Mouse (Mus musculus): ENCODE data around the gene Cyp2w1. TPM values are rescaled to one million over a fixed set of nuclear protein-coding genes. Genes with fewer than 3 reads are reported as not detected.

The Cyp2w1 gene
- polyA plus RNA-seq (2012; fragmentation: generic; extraction: Trizol): not detected

DNA sequence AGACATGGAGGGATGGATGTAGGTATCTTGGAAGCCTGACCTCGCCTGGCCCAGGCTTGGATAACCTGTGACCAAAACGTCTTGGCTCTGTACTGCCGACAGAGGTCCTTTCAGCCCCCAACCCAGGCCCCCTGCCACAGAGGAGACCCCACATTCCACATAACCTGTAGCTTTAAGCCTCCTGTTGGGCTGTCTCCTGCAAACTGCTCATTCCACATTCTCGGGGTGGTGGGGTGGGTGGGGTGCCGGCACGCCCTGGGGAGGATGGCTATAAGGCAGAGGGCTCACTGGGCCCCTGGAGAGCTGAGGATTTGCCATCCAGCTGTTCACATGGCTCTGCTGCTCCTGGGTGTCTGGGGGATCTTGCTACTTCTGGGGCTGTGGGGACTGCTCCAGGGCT, at the start of gene Cyp2w1:
Gene Cyp2w1 (plus strand): TSS at position 301 of the 400 bp plus-strand sequence.
- Histone ChIP-seq H3K27me3 (ENCODE audit: control insufficient read depth, insufficient read depth, insufficient read length) (peaks cover 30% of the 10 kb centered on the region), H3K79me2 (ENCODE audit: control insufficient read depth, insufficient read depth) (no peaks in the 10 kb centered on the region), H3ac (ENCODE audit: control insufficient read depth, insufficient read length) (no peak within 1 kb of the TSS), H3K4me2 (ENCODE audit: low read depth) (no peak within 1 kb of the TSS), H3K4me3 (no peak within 1 kb of the TSS), H3K36me3 (ENCODE audit: control insufficient read depth, insufficient read depth) (no peaks in the 10 kb centered on the region)
- TF ChIP-seq TCF12 (IDR thresholded peaks at IDR 0.05; ENCODE audit: insufficient read depth, poor library complexity, severe bottlenecking) (no peak), SRF (IDR thresholded peaks at IDR 0.05; ENCODE audit: control insufficient read depth, insufficient read length, low read depth) (no peak), REST (IDR thresholded peaks at IDR 0.05; ENCODE audit: insufficient read depth, insufficient read length) (no peak), MYOG (IDR thresholded peaks at IDR 0.05; ENCODE audit: control insufficient read depth in 1 of 3, insufficient read depth in 1 of 3, insufficient read length in 2 of 3, low read depth in 2 of 3) (no peak), CEBPB (IDR thresholded peaks at IDR 0.05; ENCODE audit: insufficient read depth, poor library complexity, severe bottlenecking) (no peak), E2F4 (IDR thresholded peaks at IDR 0.05; ENCODE audit: insufficient read depth) (no peak), TCF3 (IDR thresholded peaks at IDR 0.05; ENCODE audit: insufficient read length, low read depth) (no peak), POLR2AphosphoS2 (IDR thresholded peaks at IDR 0.05; ENCODE audit: insufficient read length, low read depth) (no peak), MAX (IDR thresholded peaks at IDR 0.05; ENCODE audit: low read depth) (no peak), POLR2A (IDR thresholded peaks at IDR 0.05; ENCODE audit: insufficient read length, low read depth) (no peak), USF1 (IDR thresholded peaks at IDR 0.05; ENCODE audit: low read depth) (no peak), MYOD1 (IDR thresholded peaks at IDR 0.05; ENCODE audit: control insufficient read depth in 1 of 3, insufficient read length in 2 of 3, low read depth in 2 of 3) (no peak)

DNA sequence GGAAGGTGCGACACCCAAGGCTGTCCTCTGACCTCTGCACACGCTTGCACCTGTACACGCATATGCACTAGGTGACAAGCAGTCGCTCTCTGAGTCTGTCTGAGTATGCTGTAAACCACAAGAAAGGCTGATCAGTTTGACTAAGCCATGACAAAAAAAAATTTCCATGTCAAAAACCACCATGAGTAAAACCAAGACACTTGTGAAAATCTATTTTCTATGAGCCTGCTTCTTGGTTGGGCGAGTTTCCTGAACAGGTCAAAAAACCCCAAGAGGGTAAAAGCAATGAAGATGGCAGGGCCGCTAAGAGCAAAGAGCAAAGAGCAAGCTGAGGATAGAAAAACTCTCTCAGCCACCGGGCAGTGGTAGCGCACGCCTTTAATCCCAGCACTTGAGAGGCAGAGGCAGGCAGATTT, 48.8 kb upstream of the Cyp2w1 start:
- Histone ChIP-seq H3K4me3 (no peak overlapping the region), H3K27me3 (ENCODE audit: control insufficient read depth, insufficient read depth, insufficient read length) (peaks cover 10% of the 10 kb centered on the region), H3ac (ENCODE audit: control insufficient read depth, insufficient read length) (no peak overlapping the region), H3K36me3 (ENCODE audit: control insufficient read depth, insufficient read depth) (no peaks in the 10 kb centered on the region), H3K79me2 (ENCODE audit: control insufficient read depth, insufficient read depth) (no peaks in the 10 kb centered on the region), H3K4me2 (ENCODE audit: low read depth) (no peak overlapping the region)
- TF ChIP-seq CEBPB (IDR thresholded peaks at IDR 0.05; ENCODE audit: insufficient read depth, poor library complexity, severe bottlenecking) (no peak), POLR2AphosphoS2 (IDR thresholded peaks at IDR 0.05; ENCODE audit: insufficient read length, low read depth) (no peak), REST (IDR thresholded peaks at IDR 0.05; ENCODE audit: insufficient read depth, insufficient read length) (no peak), MAX (IDR thresholded peaks at IDR 0.05; ENCODE audit: low read depth) (no peak), MYOD1 (IDR thresholded peaks at IDR 0.05; ENCODE audit: control insufficient read depth in 1 of 3, insufficient read length in 2 of 3, low read depth in 2 of 3) (no peak), E2F4 (IDR thresholded peaks at IDR 0.05; ENCODE audit: insufficient read depth) (no peak), SRF (IDR thresholded peaks at IDR 0.05; ENCODE audit: control insufficient read depth, insufficient read length, low read depth) (no peak)

DNA sequence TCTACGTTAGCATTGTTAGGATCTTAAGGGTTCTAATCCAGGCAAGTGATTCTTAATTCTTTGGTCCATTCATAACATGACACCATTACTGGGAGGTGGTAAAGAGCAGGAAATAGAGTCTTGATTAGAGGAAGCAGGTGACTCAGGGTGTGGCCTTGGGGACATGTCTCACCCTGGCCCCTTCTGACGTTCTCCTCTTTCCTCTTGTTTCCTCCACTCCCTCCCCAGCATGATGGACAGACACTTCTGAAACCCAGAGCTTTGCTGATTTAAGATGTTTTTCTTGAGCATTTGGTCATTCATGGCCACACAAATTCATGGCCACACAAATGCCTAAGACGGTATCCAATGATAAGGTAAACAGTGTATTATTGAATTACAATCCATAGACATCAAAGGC, 42.5 kb upstream of the Cyp2w1 start:
- Histone ChIP-seq H3ac (ENCODE audit: control insufficient read depth, insufficient read length) (no peak overlapping the region), H3K79me2 (ENCODE audit: control insufficient read depth, insufficient read depth) (no peaks in the 10 kb centered on the region), H3K36me3 (ENCODE audit: control insufficient read depth, insufficient read depth) (no peaks in the 10 kb centered on the region), H3K27me3 (ENCODE audit: control insufficient read depth, insufficient read depth, insufficient read length) (no peaks in the 10 kb centered on the region), H3K4me2 (ENCODE audit: low read depth) (no peak overlapping the region), H3K4me3 (no peak overlapping the region)
- no peak for TF ChIP-seq MYOD1 (IDR thresholded peaks at IDR 0.05; ENCODE audit: control insufficient read depth in 1 of 3, insufficient read length in 2 of 3, low read depth in 2 of 3)
- TF ChIP-seq CEBPB (IDR thresholded peaks at IDR 0.05; ENCODE audit: insufficient read depth, poor library complexity, severe bottlenecking): no peak
- no peak for TF ChIP-seq SRF (IDR thresholded peaks at IDR 0.05; ENCODE audit: control insufficient read depth, insufficient read length, low read depth)
- no peak for TF ChIP-seq MYOG (IDR thresholded peaks at IDR 0.05; ENCODE audit: control insufficient read depth in 1 of 3, insufficient read depth in 1 of 3, insufficient read length in 2 of 3, low read depth in 2 of 3)
- no peak for TF ChIP-seq MAX (IDR thresholded peaks at IDR 0.05; ENCODE audit: low read depth)
- no peak for TF ChIP-seq USF1 (IDR thresholded peaks at IDR 0.05; ENCODE audit: low read depth)
- no peak for TF ChIP-seq TCF3 (IDR thresholded peaks at IDR 0.05; ENCODE audit: insufficient read length, low read depth)
- no peak for TF ChIP-seq REST (IDR thresholded peaks at IDR 0.05; ENCODE audit: insufficient read depth, insufficient read length)

DNA sequence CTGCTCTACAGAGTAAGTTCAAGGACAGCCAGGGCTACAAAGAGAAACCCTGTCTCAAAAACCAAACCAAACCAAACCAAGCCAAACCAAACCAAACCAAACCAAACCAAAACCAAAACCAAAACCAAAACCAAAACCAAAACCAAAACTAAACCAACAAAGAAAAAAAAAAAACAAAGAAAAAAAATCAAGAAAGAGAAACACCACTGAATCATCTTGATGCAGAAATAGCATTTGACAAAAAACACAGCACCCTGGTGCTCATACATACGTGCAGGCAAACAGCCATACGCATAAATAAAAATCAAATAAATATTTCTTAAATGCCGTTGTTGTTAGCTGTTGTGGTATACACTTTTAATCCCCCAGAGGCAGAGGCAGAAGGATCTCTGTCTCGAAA, 41.9 kb upstream of the Cyp2w1 start:
- H3K79me2 ChIP-seq (ENCODE audit: control insufficient read depth, insufficient read depth): no peaks in the 10 kb centered on the region
- H3K4me2 ChIP-seq (ENCODE audit: low read depth): no peak overlapping the region
- H3ac ChIP-seq (ENCODE audit: control insufficient read depth, insufficient read length): no peak overlapping the region
- TF ChIP-seq USF1 (IDR thresholded peaks at IDR 0.05; ENCODE audit: low read depth): no peak
- no peak for TF ChIP-seq MYOD1 (IDR thresholded peaks at IDR 0.05; ENCODE audit: control insufficient read depth in 1 of 3, insufficient read length in 2 of 3, low read depth in 2 of 3)
- no peak for TF ChIP-seq REST (IDR thresholded peaks at IDR 0.05; ENCODE audit: insufficient read depth, insufficient read length)
- TF ChIP-seq MAX (IDR thresholded peaks at IDR 0.05; ENCODE audit: low read depth): no peak
- no peak for TF ChIP-seq POLR2AphosphoS2 (IDR thresholded peaks at IDR 0.05; ENCODE audit: insufficient read length, low read depth)
- TF ChIP-seq TCF3 (IDR thresholded peaks at IDR 0.05; ENCODE audit: insufficient read length, low read depth): no peak
- no peaks in the 10 kb centered on the region for H3K27me3 ChIP-seq (ENCODE audit: control insufficient read depth, insufficient read depth, insufficient read length)
- H3K36me3 ChIP-seq (ENCODE audit: control insufficient read depth, insufficient read depth): no peaks in the 10 kb centered on the region
- no peak overlapping the region for H3K4me3 ChIP-seq

DNA sequence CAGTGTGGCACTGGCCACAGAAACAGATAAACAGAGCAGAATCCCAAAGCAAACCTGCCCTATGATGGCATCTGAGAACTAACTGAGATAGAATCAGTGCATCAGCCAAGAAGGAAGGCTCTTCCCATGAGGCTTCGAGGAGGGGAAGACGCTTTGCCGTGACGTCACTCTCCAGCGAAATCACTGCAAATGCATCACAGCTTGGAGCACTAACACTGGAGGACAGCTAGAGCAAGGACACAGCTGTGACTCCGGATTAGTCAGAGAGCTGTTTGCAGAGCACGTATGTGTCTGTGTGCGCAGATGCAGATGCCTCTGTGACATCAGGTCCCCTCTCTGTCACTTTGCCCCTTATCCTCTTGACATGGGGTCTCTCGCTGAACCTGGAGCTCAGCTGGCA, 40.6 kb upstream of the Cyp2w1 start:
- no peaks in the 10 kb centered on the region for H3K36me3 ChIP-seq (ENCODE audit: control insufficient read depth, insufficient read depth)
- no peaks in the 10 kb centered on the region for H3K27me3 ChIP-seq (ENCODE audit: control insufficient read depth, insufficient read depth, insufficient read length)
- H3ac ChIP-seq (ENCODE audit: control insufficient read depth, insufficient read length): no peak overlapping the region
- TF ChIP-seq POLR2AphosphoS2 (IDR thresholded peaks at IDR 0.05; ENCODE audit: insufficient read length, low read depth): no peak
- no peak for TF ChIP-seq E2F4 (IDR thresholded peaks at IDR 0.05; ENCODE audit: insufficient read depth)
- TF ChIP-seq USF1 (IDR thresholded peaks at IDR 0.05; ENCODE audit: low read depth): no peak
- TF ChIP-seq CEBPB (IDR thresholded peaks at IDR 0.05; ENCODE audit: insufficient read depth, poor library complexity, severe bottlenecking): no peak
- TF ChIP-seq REST (IDR thresholded peaks at IDR 0.05; ENCODE audit: insufficient read depth, insufficient read length): no peak
- no peak for TF ChIP-seq MAX (IDR thresholded peaks at IDR 0.05; ENCODE audit: low read depth)
- no peak for TF ChIP-seq POLR2A (IDR thresholded peaks at IDR 0.05; ENCODE audit: insufficient read length, low read depth)
- no peak for TF ChIP-seq TCF3 (IDR thresholded peaks at IDR 0.05; ENCODE audit: insufficient read length, low read depth)
- TF ChIP-seq MYOG (IDR thresholded peaks at IDR 0.05; ENCODE audit: control insufficient read depth in 1 of 3, insufficient read depth in 1 of 3, insufficient read length in 2 of 3, low read depth in 2 of 3): no peak
- TF ChIP-seq SRF (IDR thresholded peaks at IDR 0.05; ENCODE audit: control insufficient read depth, insufficient read length, low read depth): no peak
- no peak for TF ChIP-seq MYOD1 (IDR thresholded peaks at IDR 0.05; ENCODE audit: control insufficient read depth in 1 of 3, insufficient read length in 2 of 3, low read depth in 2 of 3)
- TF ChIP-seq TCF12 (IDR thresholded peaks at IDR 0.05; ENCODE audit: insufficient read depth, poor library complexity, severe bottlenecking): no peak
- no peak overlapping the region for H3K4me2 ChIP-seq (ENCODE audit: low read depth)
- no peaks in the 10 kb centered on the region for H3K79me2 ChIP-seq (ENCODE audit: control insufficient read depth, insufficient read depth)
- H3K4me3 ChIP-seq: no peak overlapping the region
